Mouse (Mus musculus) embryonic fibroblast, embryonic 13.5 days (primary cell): ENCODE data around the gene Rgs13.

Experiments used
- CTCF ChIP-seq: IDR thresholded peaks from 2 replicates; pipeline ENCODE4 v1.5.1; 2011; ENCODE audit warnings: mild to moderate bottlenecking, control low read depth, low read length, moderate library complexity, borderline replicate concordance; ENCODE audit not compliant: insufficient read depth
- POLR2A ChIP-seq: IDR thresholded peaks from 2 replicates; pipeline ENCODE4 v1.6.1; 2011; ENCODE audit warnings: low read depth, mild to moderate bottlenecking, control low read depth, low read length, moderate library complexity

DNA sequence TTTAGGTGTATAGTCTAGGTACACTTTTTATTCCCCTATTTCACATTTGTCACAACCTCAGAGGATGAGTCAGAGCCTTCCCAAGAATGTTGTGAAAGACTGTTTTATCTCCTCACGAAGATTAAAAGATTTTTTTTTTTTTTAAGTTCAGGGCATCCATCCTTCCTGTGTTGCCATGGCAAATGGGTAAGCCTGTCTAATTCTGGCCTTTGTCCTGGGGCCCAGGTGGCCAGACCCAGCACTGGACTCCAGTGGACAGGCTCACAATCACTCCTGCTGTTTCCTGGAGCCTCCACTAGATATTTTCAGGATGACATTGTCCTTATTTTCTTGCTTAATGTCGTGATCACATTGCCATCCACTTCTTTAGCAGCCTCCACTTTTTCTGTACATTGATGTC lies 57.7 kb downstream of the Rgs13 start:
- TF ChIP-seq CTCF = no peak
- TF ChIP-seq POLR2A = no peak
